Mouse (Mus musculus) MEL (cell line): ENCODE measurements around the gene Chp1. TPM values are rescaled to one million over a fixed set of nuclear protein-coding genes. Genes with fewer than 3 reads are reported as not detected.

Source experiments
- DNase-seq: peaks from one replicate; pipeline ENCODE4 v3.0.0; 2011; ENCODE audit warnings: low read depth, low spot score
- H3K27ac ChIP-seq: 2 replicates; pipeline ENCODE4 v1.5.1; 2012; ENCODE audit warnings: low read depth, mild to moderate bottlenecking, control low read depth, low read length, moderate library complexity; ENCODE audit not compliant: control insufficient read depth
- H3K27me3 ChIP-seq, 2 experiments: fragments of 150-350 bp in 1 of 2; sonication (generic) in 1 of 2; 2 replicates each; pipeline ENCODE4 v1.6.1; 2012; ENCODE audit warnings: low read length in 2 of 2, mild to moderate bottlenecking in 2 of 2, improper control_type of control experiment in 1 of 2, moderate library complexity in 1 of 2; ENCODE audit not compliant: insufficient read depth in 2 of 2, control insufficient read depth in 1 of 2
- H3K36me3 ChIP-seq, 2 experiments: 2 replicates each; pipeline ENCODE4 v1.6.1; 2012 to 2014; ENCODE audit warnings: low read length in 2 of 2, improper control_type of control experiment in 1 of 2, inconsistent platforms in 1 of 2, mild to moderate bottlenecking in 1 of 2; ENCODE audit not compliant: insufficient read depth in 2 of 2, control insufficient read depth in 1 of 2
- H3K4me1 ChIP-seq, 2 experiments: fragments of 150-350 bp in 1 of 2; sonication (generic) in 1 of 2; 2 replicates each; pipeline ENCODE4 v1.6.1; 2012; ENCODE audit warnings: low read length in 2 of 2, improper control_type of control experiment in 1 of 2, mild to moderate bottlenecking in 1 of 2; ENCODE audit not compliant: insufficient read depth in 2 of 2, control insufficient read depth in 1 of 2
- H3K4me3 ChIP-seq, 2 experiments: fragments of 150-350 bp in 1 of 2; sonication (generic) in 1 of 2; 2 replicates each; pipeline ENCODE4 v1.5.1; 2012; ENCODE audit warnings: low read depth in 2 of 2, low read length in 2 of 2, mild to moderate bottlenecking in 2 of 2, moderate library complexity in 2 of 2, control low read depth in 1 of 2, improper control_type of control experiment in 1 of 2; ENCODE audit not compliant: control insufficient read depth in 1 of 2, insufficient read depth in 1 of 2
- H3K79me2 ChIP-seq: 2 replicates; pipeline ENCODE4 v1.6.1; 2012; ENCODE audit warnings: mild to moderate bottlenecking, low read length, moderate library complexity; ENCODE audit not compliant: control insufficient read depth, poor library complexity, insufficient read depth
- H3K9ac ChIP-seq: 2 replicates; pipeline ENCODE4 v1.6.1; 2012; ENCODE audit warnings: low read depth, mild to moderate bottlenecking, control low read depth, low read length, moderate library complexity; ENCODE audit not compliant: control insufficient read depth, poor library complexity, severe bottlenecking
- H3K9me3 ChIP-seq: fragments of 150-350 bp; sonication (generic); replicated peaks from 2 replicates; pipeline ENCODE4 v1.6.1; 2012; ENCODE audit warnings: mild to moderate bottlenecking, low read length, improper control_type of control experiment, moderate library complexity; ENCODE audit not compliant: insufficient read depth
- BHLHE40 ChIP-seq: IDR thresholded peaks from 2 replicates; pipeline ENCODE4 v1.6.1; 2012; ENCODE audit warnings: low read depth, mild to moderate bottlenecking, inconsistent platforms, low read length, improper control_type of control experiment, borderline replicate concordance
- CHD1 ChIP-seq: IDR thresholded peaks from 2 replicates; pipeline ENCODE4 v1.6.1; 2012; ENCODE audit warnings: low read depth, mild to moderate bottlenecking, inconsistent platforms, low read length, improper control_type of control experiment
- CTCF ChIP-seq, 3 experiments: IDR thresholded peaks in 2 of 3; conservative IDR thresholded peaks in 1 of 3; 2 replicates each; pipeline ENCODE4 v1.5.1; 2011 to 2012; ENCODE audit warnings: low read length in 3 of 3, low read depth in 2 of 3, mild to moderate bottlenecking in 2 of 3, improper control_type of control experiment in 1 of 3, inconsistent platforms in 1 of 3, mixed read lengths in 1 of 3, moderate library complexity in 1 of 3; ENCODE audit not compliant: control insufficient read depth in 1 of 3, insufficient read depth in 1 of 3, poor library complexity in 1 of 3, severe bottlenecking in 1 of 3
- E2F4 ChIP-seq: IDR thresholded peaks from 2 replicates; pipeline ENCODE4 v1.6.1; 2011; ENCODE audit warnings: low read depth, low read length, improper control_type of control experiment, borderline replicate concordance
- ELF1 ChIP-seq: IDR thresholded peaks from 2 replicates; pipeline ENCODE4 v1.6.1; 2014; ENCODE audit warnings: low read depth, mild to moderate bottlenecking, inconsistent platforms, low read length, improper control_type of control experiment, moderate library complexity
- ETS1 ChIP-seq: IDR thresholded peaks from 2 replicates; pipeline ENCODE4 v1.6.1; 2012; ENCODE audit warnings: low read depth, mild to moderate bottlenecking, inconsistent platforms, low read length, improper control_type of control experiment, moderate library complexity
- GABPA ChIP-seq: IDR thresholded peaks from 2 replicates; pipeline ENCODE4 v1.6.1; 2012; ENCODE audit warnings: low read depth, mild to moderate bottlenecking, inconsistent platforms, low read length, improper control_type of control experiment, moderate library complexity
- JUND ChIP-seq: IDR thresholded peaks from 2 replicates; pipeline ENCODE4 v1.6.1; 2011; ENCODE audit warnings: low read depth, mild to moderate bottlenecking, improper control_type of control experiment, low read length
- MAX ChIP-seq: IDR thresholded peaks from 2 replicates; pipeline ENCODE4 v1.6.1; 2011; ENCODE audit warnings: low read length, improper control_type of control experiment
- MAZ ChIP-seq: IDR thresholded peaks from 2 replicates; pipeline ENCODE4 v1.6.1; 2012; ENCODE audit warnings: low read depth, mild to moderate bottlenecking, inconsistent platforms, low read length, improper control_type of control experiment
- MEF2A ChIP-seq: IDR thresholded peaks from 2 replicates; pipeline ENCODE4 v1.6.1; 2014; ENCODE audit warnings: low read depth, mild to moderate bottlenecking, inconsistent platforms, low read length, improper control_type of control experiment; ENCODE audit not compliant: poor library complexity, insufficient replicate concordance, severe bottlenecking; ENCODE audit errors: extremely low read depth
- MYC ChIP-seq: IDR thresholded peaks from 2 replicates; pipeline ENCODE4 v1.6.1; 2011; ENCODE audit warnings: low read depth, mild to moderate bottlenecking, low read length, improper control_type of control experiment, moderate library complexity
- NELFE ChIP-seq: IDR thresholded peaks from 2 replicates; pipeline ENCODE4 v1.6.1; 2011; ENCODE audit warnings: low read depth, low read length, improper control_type of control experiment
- NRF1 ChIP-seq: IDR thresholded peaks from 2 replicates; pipeline ENCODE4 v1.6.1; 2014; ENCODE audit warnings: low read depth, mild to moderate bottlenecking, inconsistent platforms, low read length, improper control_type of control experiment, moderate library complexity; ENCODE audit not compliant: poor library complexity, insufficient read depth, severe bottlenecking
- POLR2A ChIP-seq, 2 experiments: IDR thresholded peaks; 2 replicates each; pipeline ENCODE4 v1.6.1; 2011 to 2012; ENCODE audit warnings: low read length in 2 of 2, mild to moderate bottlenecking in 2 of 2, control low read depth in 1 of 2, improper control_type of control experiment in 1 of 2, low read depth in 1 of 2, moderate library complexity in 1 of 2; ENCODE audit not compliant: control insufficient read depth in 1 of 2, insufficient read depth in 1 of 2, poor library complexity in 1 of 2
- POLR2AphosphoS2 ChIP-seq: IDR thresholded peaks from 2 replicates; pipeline ENCODE4 v1.6.1; 2011; ENCODE audit warnings: low read length, improper control_type of control experiment
- POLR2AphosphoS5 ChIP-seq: IDR thresholded peaks from 2 replicates; pipeline ENCODE4 v1.6.1; 2012; ENCODE audit warnings: low read depth, borderline replicate concordance, mild to moderate bottlenecking, inconsistent platforms, low read length, moderate library complexity, mixed read lengths
- RAD21 ChIP-seq: IDR thresholded peaks from 2 replicates; pipeline ENCODE4 v1.6.1; 2011; ENCODE audit warnings: mild to moderate bottlenecking, low read depth, low read length, improper control_type of control experiment
- SIN3A ChIP-seq: IDR thresholded peaks from 2 replicates; pipeline ENCODE4 v1.6.1; 2012; ENCODE audit warnings: low read length, improper control_type of control experiment, inconsistent platforms
- SMC3 ChIP-seq: IDR thresholded peaks from 2 replicates; pipeline ENCODE4 v1.6.1; 2011; ENCODE audit warnings: low read depth, low read length, improper control_type of control experiment
- TAL1 ChIP-seq: IDR thresholded peaks from 2 replicates; pipeline ENCODE4 v1.6.1; 2012; ENCODE audit warnings: mild to moderate bottlenecking, inconsistent platforms, low read length, moderate library complexity, mixed read lengths
- TBP ChIP-seq: IDR thresholded peaks from 2 replicates; pipeline ENCODE4 v1.8.0; 2011; ENCODE audit warnings: low read depth, low read length, improper control_type of control experiment
- UBTF ChIP-seq: IDR thresholded peaks from 2 replicates; pipeline ENCODE4 v1.6.1; 2012; ENCODE audit warnings: low read depth, mild to moderate bottlenecking, inconsistent platforms, low read length, improper control_type of control experiment, moderate library complexity, borderline replicate concordance; ENCODE audit not compliant: insufficient read depth
- USF1 ChIP-seq: IDR thresholded peaks from 2 replicates; pipeline ENCODE4 v1.6.1; 2014; ENCODE audit warnings: low read depth, mild to moderate bottlenecking, inconsistent platforms, low read length, improper control_type of control experiment, moderate library complexity
- USF2 ChIP-seq, 2 experiments: IDR thresholded peaks; 2 replicates each; pipeline ENCODE4 v1.6.1; 2011 to 2012; ENCODE audit warnings: improper control_type of control experiment in 2 of 2, low read length in 2 of 2, borderline replicate concordance in 1 of 2, inconsistent platforms in 1 of 2, low read depth in 1 of 2, mild to moderate bottlenecking in 1 of 2; ENCODE audit not compliant: insufficient read depth in 1 of 2
- ZC3H11A ChIP-seq: IDR thresholded peaks from 2 replicates; pipeline ENCODE4 v1.6.1; 2012; ENCODE audit warnings: low read depth, mild to moderate bottlenecking, inconsistent platforms, low read length, improper control_type of control experiment
- ZKSCAN1 ChIP-seq: IDR thresholded peaks from 2 replicates; pipeline ENCODE4 v1.6.1; 2012; ENCODE audit warnings: low read depth, mild to moderate bottlenecking, inconsistent platforms, low read length, improper control_type of control experiment, moderate library complexity
- ZMIZ1 ChIP-seq: IDR thresholded peaks from 2 replicates; pipeline ENCODE4 v1.6.1; 2012; ENCODE audit warnings: low read depth, mild to moderate bottlenecking, inconsistent platforms, low read length, improper control_type of control experiment, moderate library complexity
- ZNF384 ChIP-seq: IDR thresholded peaks from 2 replicates; pipeline ENCODE4 v1.6.1; 2012; ENCODE audit warnings: low read depth, mild to moderate bottlenecking, inconsistent platforms, low read length, improper control_type of control experiment
- polyA plus RNA-seq, 2 experiments: library from polyadenylated mRNA; stranded (reverse) in 1 of 2; unstranded in 1 of 2; fragments of >175 nt in 1 of 2; fragments of >200 nt in 1 of 2; gene quantifications; 2 replicates each; pipeline versions ENCODE4 v1.2.1 to v1.2.4; 2012; ENCODE audit warnings: low replicate concordance in 2 of 2, low read depth in 1 of 2; ENCODE audit not compliant: insufficient read length in 2 of 2, insufficient read depth in 1 of 2, missing spikeins in 1 of 2
- total RNA-seq: library from RNA; depleted of rRNA; stranded (reverse); fragments of 300-350 nt; gene quantifications from 2 replicates; pipeline ENCODE4 v1.2.3, GENCODE M21; 2012

The Chp1 gene
- total and polyA plus RNA-seq, 3 experiments, result 32.5 to 74.8 TPM; not detected in 1

DNA sequence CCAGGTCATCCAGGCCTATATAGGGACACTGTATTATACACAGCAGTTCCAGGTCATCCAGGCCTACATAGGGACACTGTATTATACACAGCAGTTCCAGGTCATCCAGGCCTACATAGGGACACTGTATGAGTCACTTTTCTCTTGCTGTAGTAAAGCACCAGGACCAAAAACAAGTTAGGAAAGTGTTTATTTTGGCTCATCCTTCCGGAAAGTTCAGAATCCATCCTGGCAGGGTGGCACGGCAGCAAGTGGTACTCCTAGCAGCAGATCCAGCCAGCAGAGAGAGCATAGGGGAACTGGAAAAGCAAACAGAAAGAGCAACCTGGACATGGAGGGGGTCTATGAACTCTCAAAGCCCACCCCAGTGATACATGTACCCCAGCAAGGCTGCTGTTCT, 36.6 kb upstream of the Chp1 start:
- H3K9ac ChIP-seq, result no peak overlapping the region
- H3K27me3 ChIP-seq, result no peaks in the 10 kb centered on the region
- H3K79me2 ChIP-seq, result no peaks in the 10 kb centered on the region
- H3K4me3 ChIP-seq, result no peak overlapping the region
- no peak overlapping the region for H3K27ac ChIP-seq
- H3K4me1 ChIP-seq, result no peaks in the 10 kb centered on the region
- H3K36me3 ChIP-seq, result no peaks in the 10 kb centered on the region
- TF ChIP-seq SMC3, result no peak
- no peak for TF ChIP-seq ETS1
- no peak for TF ChIP-seq ZMIZ1
- no peak for TF ChIP-seq ZNF384
- no peak for TF ChIP-seq MAX
- no peak for TF ChIP-seq CHD1
- TF ChIP-seq JUND, result no peak
- TF ChIP-seq NELFE, result no peak
- no peak for TF ChIP-seq USF2 (IDR thresholded peaks at IDR 0.05; ENCODE audit: borderline replicate concordance in 1 of 2, insufficient read depth in 1 of 2, low read depth in 1 of 2, low read length in 2 of 2)
- TF ChIP-seq MAZ, result no peak
- TF ChIP-seq MEF2A, result no peak
- no peak for TF ChIP-seq USF1
- TF ChIP-seq MYC, result no peak
- no peak for TF ChIP-seq CTCF (IDR thresholded peaks at IDR 0.05 in 2 of 3, conservative IDR thresholded peaks at IDR 0.05 in 1 of 3; ENCODE audit: control insufficient read depth in 1 of 3, insufficient read depth in 1 of 3, low read depth in 2 of 3, low read length in 3 of 3, poor library complexity in 1 of 3, severe bottlenecking in 1 of 3)
- TF ChIP-seq POLR2AphosphoS2, result no peak
- no peak for TF ChIP-seq E2F4
- no peak for TF ChIP-seq BHLHE40
- TF ChIP-seq POLR2A (IDR thresholded peaks at IDR 0.05; ENCODE audit: control insufficient read depth in 1 of 2, insufficient read depth in 1 of 2, low read depth in 1 of 2, low read length in 2 of 2, poor library complexity in 1 of 2), result no peak
- no peak for TF ChIP-seq ZC3H11A
- no peaks in the 10 kb centered on the region for H3K9me3 ChIP-seq
- no peak for DNase-seq

GRCm38 (mm10) chr2:119512292-119512691, 35.2 kb upstream of the Chp1 start:
- H3K79me2 ChIP-seq, result no peaks in the 10 kb centered on the region
- H3K4me1 ChIP-seq, result no peaks in the 10 kb centered on the region
- peak; percentile 65 for DNase-seq
- no peaks in the 10 kb centered on the region for H3K9me3 ChIP-seq
- H3K36me3 ChIP-seq, result no peaks in the 10 kb centered on the region
- H3K27ac ChIP-seq, result no peak overlapping the region
- H3K9ac ChIP-seq, result no peak overlapping the region
- TF ChIP-seq TAL1 (no peak), ELF1 (no peak), ZMIZ1 (no peak), UBTF (no peak), RAD21 (peak; percentile 64), E2F4 (no peak), NRF1 (no peak), CTCF (IDR thresholded peaks at IDR 0.05 in 2 of 3, conservative IDR thresholded peaks at IDR 0.05 in 1 of 3; ENCODE audit: control insufficient read depth in 1 of 3, insufficient read depth in 1 of 3, low read depth in 2 of 3, low read length in 3 of 3, poor library complexity in 1 of 3, severe bottlenecking in 1 of 3) (peak; percentile 46 to 66 (median 51)), POLR2AphosphoS5 (no peak), GABPA (no peak), SMC3 (peak; percentile 58), ZKSCAN1 (no peak), ZC3H11A (no peak; the same call in 1 of the 2 replicates), TBP (no peak), SIN3A (no peak)
- no peaks in the 10 kb centered on the region; a peak in 1 of 4 replicates for H3K27me3 ChIP-seq
- H3K4me3 ChIP-seq, result no peak overlapping the region
